Mouse (Mus musculus) adrenal gland, postnatal 4 days (tissue): ENCODE data around the gene Tnfaip3. TPM values are rescaled to one million over a fixed set of nuclear protein-coding genes. Genes with fewer than 3 reads are reported as not detected.

Source experiments
- DNase-seq, 2 experiments: peaks; one replicate each; pipeline ENCODE4 v3.0.0; 2021 to 2022; ENCODE audit warnings: low spot score in 2 of 2, mixed read lengths in 2 of 2
- total RNA-seq, 2 experiments: library from RNA; stranded (reverse); gene quantifications; 2 replicates each; pipeline ENCODE4 v1.2.3; 2021

Tnfaip3 gene
- total RNA-seq, 2 experiments from 2014 or later = 5.6 to 5.8 TPM

- no peak for DNase-seq
These were observed 1.5 kb upstream of the Tnfaip3 start for GRCm38 (mm10) chr10:19016823-19017471.

- peak in 1 of 2 experiments; percentile 8 for DNase-seq
These were observed 838 bp downstream of the Tnfaip3 start for GRCm38 (mm10) chr10:19014381-19015256.

GRCm38 (mm10) chr10:19013351-19013750, 2.1 kb downstream of the Tnfaip3 start:
- DNase-seq = no peak

- no peak for DNase-seq
These were observed 2.8 kb downstream of the Tnfaip3 start for GRCm38 (mm10) chr10:19012616-19013015.

- no peak for DNase-seq
These were observed 3.5 kb downstream of the Tnfaip3 start for GRCm38 (mm10) chr10:19011832-19012440.

- no peak for DNase-seq
These were observed 5.0 kb downstream of the Tnfaip3 start for GRCm38 (mm10) chr10:19010414-19010813.

GRCm38 (mm10) chr10:19009186-19009672, 6.2 kb downstream of the Tnfaip3 start:
- DNase-seq = no peak

GRCm38 (mm10) chr10:19008607-19008940, 6.9 kb downstream of the Tnfaip3 start:
- DNase-seq = no peak

- DNase-seq = no peak
These were observed 7.4 kb downstream of the Tnfaip3 start for GRCm38 (mm10) chr10:19007897-19008606.

GRCm38 (mm10) chr10:19002091-19002785, 13.2 kb downstream of the Tnfaip3 start:
- DNase-seq = no peak

- DNase-seq = no peak
These were observed 16.0 kb downstream of the Tnfaip3 start for GRCm38 (mm10) chr10:18999427-18999826.

- no peak for DNase-seq
These were observed 19.1 kb downstream of the Tnfaip3 start for GRCm38 (mm10) chr10:18996331-18996730.

- no peak for DNase-seq
These were observed 19.8 kb downstream of the Tnfaip3 start for GRCm38 (mm10) chr10:18995465-18996261.

- DNase-seq = no peak
These were observed 22.5 kb downstream of the Tnfaip3 start for GRCm38 (mm10) chr10:18992971-18993370.

- no peak for DNase-seq
These were observed 24.4 kb downstream of the Tnfaip3 start for GRCm38 (mm10) chr10:18991057-18991456.

- no peak for DNase-seq
These were observed 27.6 kb downstream of the Tnfaip3 start for GRCm38 (mm10) chr10:18987907-18988199.

- no peak for DNase-seq
These were observed 28.2 kb downstream of the Tnfaip3 start for GRCm38 (mm10) chr10:18987046-18987906.

- DNase-seq = no peak
These were observed 29.9 kb downstream of the Tnfaip3 start for GRCm38 (mm10) chr10:18985516-18985915.

GRCm38 (mm10) chr10:18983514-18983913, 31.9 kb downstream of the Tnfaip3 start:
- DNase-seq = no peak
